Comparison of ENCODE assay signal across 8 mouse cellular contexts in genomic region chr2:30469796-30470142, GRCm38 (mm10). TPM values are rescaled to one million over a fixed set of nuclear protein-coding genes. Genes with fewer than 3 reads are reported as not detected.
DNase-seq lines count a peak whose midpoint lies in the region; ATAC-seq lines count a peak whose summit lies in the region.

No protein-coding gene starts in this region.

- peak overlapping the region; percentile 100 for H3K4me2 ChIP-seq in intestine, embryonic 16.5 days (ENCODE audit: low read depth, low read length)

- H3K27me3 ChIP-seq in intestine, embryonic 16.5 days (replicated peaks; ENCODE audit: control insufficient read depth, insufficient read depth, low read length) = no peaks in the 10 kb centered on the region

- no peaks in the 10 kb centered on the region for H3K36me3 ChIP-seq in intestine, embryonic 16.5 days (ENCODE audit: control insufficient read depth, insufficient read depth, low read length)

- intact Hi-C loops in left cerebral cortex, postnatal 25 days (cut with DNase I) = loop anchor here (1.0 to 5.0 kb wide), 5 partner anchors 29 to 325 kb away; no protein-coding TSS in a partner anchor

- WGBS in intestine, embryonic 16.5 days = 0% methylated on average over 19 of the region's 19 CpGs

- peak overlapping the region; percentile 88 for H3K27ac ChIP-seq in intestine, embryonic 16.5 days (ENCODE audit: low read length)

- peak overlapping the region; percentile 80 for H3K9ac ChIP-seq in intestine, embryonic 16.5 days (ENCODE audit: low read depth, low read length)

- DNase-seq in T-cell, adult 2 months (ENCODE audit: low spot score) = peak; percentile 58
- DNase-seq in cerebellum, postnatal 14 days = peak; percentile 88 to 89
- peak; percentile 77 for DNase-seq in gastrocnemius, adult 18-20 months (ENCODE audit: low spot score)
- DNase-seq in left cerebral cortex, postnatal 25 days (ENCODE audit: low spot score in 2 of 2) = peak; percentile 85 to 91
- peak; percentile 83 for DNase-seq in right cerebral cortex, postnatal 14 days

- ATAC-seq in intestine, embryonic 16.5 days = peak; percentile 5; the same call in 1 of the 2 replicates
- 0 out of 2 replicates have a peak, but pooled peaks have one; percentile 29 for ATAC-seq in megakaryocyte progenitor cell, adult 5-6 weeks (replicated peaks; ENCODE audit: poor library complexity)
- ATAC-seq in monocyte, adult 5-6 weeks (replicated peaks; ENCODE audit: insufficient number of reproducible peaks, low FRiP score, low TSS enrichment, poor library complexity, severe bottlenecking) = no peak

- no peaks in the 10 kb centered on the region for H3K9me3 ChIP-seq in intestine, embryonic 16.5 days (ENCODE audit: control insufficient read depth, low read length)

- peaks cover 14% of the 10 kb centered on the region for H3K4me1 ChIP-seq in intestine, embryonic 16.5 days (ENCODE audit: control insufficient read depth, insufficient read depth, low read length)

- peak overlapping the region; percentile 58 for H3K4me3 ChIP-seq in intestine, embryonic 16.5 days (ENCODE audit: low read length)

RNA-seq across cellular contexts. Expression of gene Ier5l, which starts 4.2 kb away (rescaled TPM):
- 1 to 10 TPM; 1.0 to 1.7 TPM for total RNA-seq in gastrocnemius, adult 18-20 months (2021)
- polyA plus RNA-seq in intestine, embryonic 16.5 days (2015; fragmentation: Nextera tagmentation; extraction: Ambion mirVana) = 0.61 and 0.75 TPM in 2 replicates
- total RNA-seq in left cerebral cortex, postnatal 25 days (2021) = 10 to 100 TPM; 16.0 to 18.4 TPM
- 0.07 and 0.12 TPM in 2 replicates for total RNA-seq in megakaryocyte progenitor cell, adult 5-6 weeks (2015)
- total RNA-seq in megakaryocyte progenitor cell, adult 5-6 weeks (2017) = 0.10 and 0.96 TPM in 2 replicates
- 0.29 to 1.8 TPM (median 1.7 TPM) in 3 replicates for total RNA-seq in monocyte, adult 5-6 weeks (2017)

RNA-seq across cellular contexts. Expression of gene Ptpa, which starts 53.9 kb away (rescaled TPM):
- 10 to 100 TPM; 62.9 to 65.1 TPM for total RNA-seq in gastrocnemius, adult 18-20 months (2021)
- 120 and 132 TPM in 2 replicates for polyA plus RNA-seq in intestine, embryonic 16.5 days (2015; fragmentation: Nextera tagmentation; extraction: Ambion mirVana)
- total RNA-seq in left cerebral cortex, postnatal 25 days (2021) = 100 to 1,000 TPM; 172 to 174 TPM
- 75.9 and 90.4 TPM in 2 replicates for total RNA-seq in megakaryocyte progenitor cell, adult 5-6 weeks (2015)
- 63.0 and 63.3 TPM in 2 replicates for total RNA-seq in megakaryocyte progenitor cell, adult 5-6 weeks (2017)
- total RNA-seq in monocyte, adult 5-6 weeks (2017) = 23.0 to 45.8 TPM (median 34.5 TPM) in 3 replicates

RNA-seq across cellular contexts. Expression of gene Crat, which starts 54.2 kb away (rescaled TPM):
- 100 to 1,000 TPM; 378 to 382 TPM for total RNA-seq in gastrocnemius, adult 18-20 months (2021)
- 25.9 and 29.4 TPM in 2 replicates for polyA plus RNA-seq in intestine, embryonic 16.5 days (2015; fragmentation: Nextera tagmentation; extraction: Ambion mirVana)
- 10 to 100 TPM; 48.4 to 50.7 TPM for total RNA-seq in left cerebral cortex, postnatal 25 days (2021)
- 21.2 and 31.7 TPM in 2 replicates for total RNA-seq in megakaryocyte progenitor cell, adult 5-6 weeks (2015)
- 8.4 and 9.1 TPM in 2 replicates for total RNA-seq in megakaryocyte progenitor cell, adult 5-6 weeks (2017)
- total RNA-seq in monocyte, adult 5-6 weeks (2017) = 5.1 to 16.4 TPM (median 6.8 TPM) in 3 replicates

Comparison
In these comparisons a context has a peak if more than half of its experiments do, and no peak if none do; other contexts are left out.
1. RNA of gene Crat, which starts 54.2 kb away (total RNA-seq): 378 to 382 TPM in gastrocnemius, adult 18-20 months; 48.4 to 50.7 TPM in left cerebral cortex, postnatal 25 days, 8.4 to 31.7 TPM in megakaryocyte progenitor cell, adult 5-6 weeks and 5.1 to 16.4 TPM in monocyte, adult 5-6 weeks; every median in the first group is over 4 times any median in the second.
2. Peak in every context shown above with its lines, with median percentiles within 50 percentile points of each other: DNase-seq.